In the genomic region with DNA sequence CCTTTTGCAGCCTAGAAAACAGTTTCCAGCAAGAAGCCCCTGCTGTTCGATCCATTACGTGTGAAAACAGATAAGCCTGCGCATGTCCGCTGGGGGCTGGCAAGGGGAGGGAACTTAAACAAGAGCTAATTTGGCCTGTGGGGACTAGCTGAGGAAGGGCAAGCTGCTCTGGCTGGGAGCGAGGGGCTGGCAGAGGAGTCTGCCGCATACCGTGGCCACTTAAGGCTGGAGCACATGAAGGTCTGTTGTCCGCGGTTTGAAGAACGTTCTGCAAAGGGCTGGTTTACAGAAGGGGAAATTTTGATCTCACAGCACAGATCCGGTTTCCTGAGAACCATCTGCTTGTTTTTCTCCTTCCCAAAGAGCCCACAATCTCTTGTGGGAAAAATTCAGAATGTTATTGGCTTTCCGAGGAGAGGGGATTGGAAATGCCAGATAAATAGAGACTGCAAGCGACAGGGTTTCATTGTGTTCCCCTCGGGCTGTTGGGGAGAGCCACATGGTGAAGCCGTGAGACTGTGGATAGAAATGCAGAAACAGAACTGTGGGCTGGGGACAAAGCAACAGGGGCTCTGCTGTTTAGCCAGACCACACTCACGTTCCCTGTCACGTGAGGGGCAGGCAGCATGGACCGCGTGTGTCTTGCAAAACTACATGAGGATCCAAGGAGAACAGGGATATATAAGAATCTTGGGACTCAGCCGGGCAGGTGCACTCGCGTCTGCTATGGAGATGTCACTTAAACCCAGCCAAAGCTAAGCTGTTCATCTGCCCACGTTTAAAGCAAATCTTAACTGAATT, we compare ENCODE assay signal across 8 mouse cellular contexts. TPM values are rescaled to one million over a fixed set of nuclear protein-coding genes. Genes with fewer than 3 reads are reported as not detected.
DNase-seq lines count a peak whose midpoint lies in the region; ATAC-seq and TF ChIP-seq lines count a peak whose summit lies in the region.

No protein-coding gene starts in this region.

- H3K27ac ChIP-seq in CH12.LX (ENCODE audit: insufficient read depth, low read depth) = no peak overlapping the region
- peak overlapping the region; percentile 84 for H3K27ac ChIP-seq in forebrain, embryonic 15.5 days (replicated peaks)
- H3K27ac ChIP-seq in liver, adult 2 months (replicated peaks; ENCODE audit: insufficient read depth, low read depth, low read length) = no peak overlapping the region

- no peak for TF ChIP-seq POLR2A in CH12.LX (IDR thresholded peaks at IDR 0.05; ENCODE audit: low read depth, low read length)
- no peak for TF ChIP-seq POLR2A in liver, adult 2 months (IDR thresholded peaks at IDR 0.05; ENCODE audit: extremely low read depth, insufficient read depth, low read length)

- H3K4me1 ChIP-seq in CH12.LX (ENCODE audit: control insufficient read depth in 1 of 2, insufficient read depth in 2 of 2) = peaks cover 2 to 31% of the 10 kb centered on the region in 2 experiments; a peak in 3 of 4 replicates
- peaks cover 32% of the 10 kb centered on the region for H3K4me1 ChIP-seq in forebrain, embryonic 15.5 days
- H3K4me1 ChIP-seq in liver, adult 2 months (ENCODE audit: control insufficient read depth, insufficient read depth, low read length) = no peaks in the 10 kb centered on the region

- peak overlapping the region; percentile 89 for H3K4me2 ChIP-seq in CH12.LX (ENCODE audit: insufficient read depth, low read depth, poor library complexity, severe bottlenecking)
- peak overlapping the region; percentile 43 for H3K4me2 ChIP-seq in forebrain, embryonic 15.5 days (replicated peaks)

- dilution Hi-C loops in CH12.LX (cut with MboI; ENCODE audit: extremely low pct_ligation_motif_present, extremely low pct_unique_long_range_greater_than_20kb, low sequenced_read_pairs) = no loop called here

- H3K79me2 ChIP-seq in CH12.LX (replicated peaks; ENCODE audit: control insufficient read depth, extremely low read depth, insufficient read depth, poor library complexity, severe bottlenecking) = no peaks in the 10 kb centered on the region
- no peaks in the 10 kb centered on the region for H3K79me2 ChIP-seq in liver, adult 2 months (ENCODE audit: control insufficient read depth, insufficient read depth, low read length)

- in situ Hi-C loops in CH12.LX (cut with MboI; ENCODE audit: low pct_ligation_motif_present, low pct_unique_long_range_greater_than_20kb, low sequenced_read_pairs) = loop anchor here (25.0 kb wide), 1 partner anchor 512 kb away; no protein-coding TSS in a partner anchor

- peak; percentile 12 for DNase-seq in adrenal gland, postnatal 10 days
- DNase-seq in adrenal gland, postnatal 36 days = no peak
- DNase-seq in CH12.LX (ENCODE audit: extremely low read depth) (no peak), adipocyte (ENCODE audit: low spot score) (no peak)
- peak; percentile 82 for DNase-seq in induced T-regulatory cell, adult 2 months (ENCODE audit: low read depth)
- no peak for DNase-seq in liver, adult 2 months (ENCODE audit: extremely low read depth, low read depth, low spot score)
- peak; percentile 34 to 63 for DNase-seq in right cerebral cortex, adult 2 months (ENCODE audit: low spot score in 2 of 2)

- WGBS in forebrain, embryonic 15.5 days = 16% methylated on average over 23 of the region's 23 CpGs
- 24% methylated on average over 23 of the region's 23 CpGs for WGBS in liver, adult 2 months

- H3K9ac ChIP-seq in CH12.LX (ENCODE audit: insufficient read depth, low read depth) = peak overlapping the region; percentile 15; the same call in 1 of the 2 replicates
- H3K9ac ChIP-seq in forebrain, embryonic 15.5 days (replicated peaks) = peak overlapping the region; percentile 39
- peak overlapping the region; percentile 17; the same call in 1 of the 2 replicates for H3K9ac ChIP-seq in liver, adult 2 months (ENCODE audit: low read depth, low read length)

- H3K36me3 ChIP-seq in CH12.LX (replicated peaks in 1 of 2; ENCODE audit: control insufficient read depth in 1 of 2, insufficient read depth in 1 of 2, low read length in 1 of 2) = no peaks in the 10 kb centered on the region
- H3K36me3 ChIP-seq in forebrain, embryonic 15.5 days = no peaks in the 10 kb centered on the region
- no peaks in the 10 kb centered on the region for H3K36me3 ChIP-seq in liver, adult 2 months (ENCODE audit: control insufficient read depth, insufficient read depth, low read length)

- no peaks in the 10 kb centered on the region for H3K27me3 ChIP-seq in CH12.LX (replicated peaks)
- H3K27me3 ChIP-seq in forebrain, embryonic 15.5 days = 0 out of 2 replicates have a peak, but pooled peaks cover 3% of the 10 kb centered on the region
- no peaks in the 10 kb centered on the region for H3K27me3 ChIP-seq in liver, adult 2 months (ENCODE audit: control insufficient read depth, insufficient read depth, low read length)

- no peak for TF ChIP-seq CTCF in CH12.LX (conservative IDR thresholded peaks at IDR 0.05 in 1 of 2, IDR thresholded peaks at IDR 0.05 in 1 of 2; ENCODE audit: low read depth in 2 of 2, low read length in 2 of 2)
- TF ChIP-seq CTCF in liver, adult 2 months (IDR thresholded peaks at IDR 0.05; ENCODE audit: low read depth, low read length) = no peak

- no peaks in the 10 kb centered on the region for H3K9me3 ChIP-seq in CH12.LX (replicated peaks; ENCODE audit: low read length)
- no peaks in the 10 kb centered on the region for H3K9me3 ChIP-seq in forebrain, embryonic 15.5 days

- peak; percentile 63 for ATAC-seq in forebrain, embryonic 15.5 days (replicated peaks)

- no peak for TF ChIP-seq RAD21 in CH12.LX (IDR thresholded peaks at IDR 0.05; ENCODE audit: low read depth, low read length)

- TF ChIP-seq EP300 in CH12.LX (IDR thresholded peaks at IDR 0.05; ENCODE audit: low read length) = no peak

- H3K4me3 ChIP-seq in CH12.LX (replicated peaks in 1 of 3; ENCODE audit: low read depth in 2 of 3, low read length in 2 of 3, poor library complexity in 1 of 3) = no peak overlapping the region
- H3K4me3 ChIP-seq in forebrain, embryonic 15.5 days = peak overlapping the region; percentile 21
- H3K4me3 ChIP-seq in liver, adult 2 months (ENCODE audit: insufficient read depth, low read depth, low read length) = 0 out of 2 replicates have a peak overlapping the region, but pooled peaks have one; percentile 11

TF ChIP-seq in CH12.LX, 34 proteins besides CTCF, POLR2A, EP300 and RAD21:
- TF ChIP-seq NRF1 (IDR thresholded peaks at IDR 0.05; ENCODE audit: low read depth, low read length) (peak; percentile 76), ETS1 (conservative IDR thresholded peaks at IDR 0.05; ENCODE audit: low read depth, low read length) (no peak), BHLHE40 (IDR thresholded peaks at IDR 0.05; ENCODE audit: low read depth, low read length) (peak; percentile 73)

RNA-seq across cellular contexts. Expression of a gene that starts 12.7 kb away (rescaled TPM):
- 1 to 10 TPM; 4.7 to 5.4 TPM for total RNA-seq in adrenal gland, postnatal 10 days (2021)
- under 1 TPM; 0.53 to 0.63 TPM for total RNA-seq in adrenal gland, postnatal 36 days (2021)
- total RNA-seq in CH12.LX (2012; rRNA removed) (18.0 TPM in 2 replicates), CH12.LX (2014; rRNA removed) (9.5 and 12.6 TPM in 2 replicates)
- polyA plus RNA-seq in CH12.LX (2012; ENCODE audit: insufficient read length, low read depth) = 33.1 and 35.0 TPM in 2 replicates
- 0.15 and 0.32 TPM in 2 replicates for polyA plus RNA-seq in forebrain, embryonic 15.5 days (2015; fragmentation: Nextera tagmentation; extraction: Ambion mirVana)
- 0.87 and 1.0 TPM in 2 replicates for total RNA-seq in liver, adult 2 months (2014; rRNA removed)
- polyA plus RNA-seq in liver, adult 2 months (2012; rRNA removed) = 0.33 and 0.45 TPM in 2 replicates

Comparison
In these comparisons a context has a peak if more than half of its experiments do, and no peak if none do; other contexts are left out.
1. DNase-seq: peak in adrenal gland, postnatal 10 days (single experiment), induced T-regulatory cell, adult 2 months (single experiment) and right cerebral cortex, adult 2 months (2 of 2); none in adrenal gland, postnatal 36 days (0 of 2), CH12.LX (single experiment), liver, adult 2 months (single experiment) and adipocyte (single experiment).
2. H3K4me3 ChIP-seq: peak in forebrain, embryonic 15.5 days (single experiment) and liver, adult 2 months (single experiment); none in CH12.LX (0 of 3).
3. Peak in every context shown above with its lines, with median percentiles within 50 percentile points of each other: H3K9ac ChIP-seq.